Mouse (Mus musculus) thymus, postnatal 14 days (tissue): ENCODE measurements around the gene Prkag2.

Experiments used
- DNase-seq: peaks from one replicate; pipeline ENCODE4 v3.0.0; 2021

The Prkag2 gene

GRCm38 (mm10) chr5:25100516-25101125 lies at the start of gene Prkag2:
Gene Prkag2, minus strand, starts transcription at chr5:25100642.
- peak; percentile 73 for DNase-seq

- no peak for DNase-seq
Observed at GRCm38 (mm10) chr5:25149331-25149965, 49.0 kb upstream of the Prkag2 start.

GRCm38 (mm10) chr5:25146705-25147104 lies 46.3 kb upstream of the Prkag2 start:
- DNase-seq, result no peak

GRCm38 (mm10) chr5:25127865-25128264 lies 27.4 kb upstream of the Prkag2 start:
- no peak for DNase-seq

- DNase-seq, result peak; percentile 0
Observed at GRCm38 (mm10) chr5:25125884-25126560, 25.6 kb upstream of the Prkag2 start.

GRCm38 (mm10) chr5:25122534-25122933 lies 22.1 kb upstream of the Prkag2 start:
- peak; percentile 1 for DNase-seq

DNA sequence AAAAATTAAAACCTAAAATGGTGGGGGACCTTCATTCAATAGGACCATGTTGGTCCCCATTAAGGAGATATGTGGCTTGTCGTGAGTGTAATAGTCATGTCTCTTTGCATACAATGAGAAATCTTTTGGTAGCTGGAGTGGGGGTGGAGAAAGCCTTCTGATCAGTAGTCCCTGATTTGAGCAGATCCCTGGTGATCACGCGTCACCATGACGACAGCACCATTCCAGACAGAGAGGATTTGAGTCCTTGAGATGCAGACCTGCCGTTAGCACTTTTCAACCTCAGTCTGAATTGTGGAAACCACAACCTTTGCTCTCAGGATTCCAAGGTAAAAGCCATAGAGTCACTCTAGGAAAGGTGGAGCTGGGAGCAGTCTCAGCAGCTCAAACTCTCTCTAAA lies 18.7 kb upstream of the Prkag2 start:
- DNase-seq, result no peak

DNA sequence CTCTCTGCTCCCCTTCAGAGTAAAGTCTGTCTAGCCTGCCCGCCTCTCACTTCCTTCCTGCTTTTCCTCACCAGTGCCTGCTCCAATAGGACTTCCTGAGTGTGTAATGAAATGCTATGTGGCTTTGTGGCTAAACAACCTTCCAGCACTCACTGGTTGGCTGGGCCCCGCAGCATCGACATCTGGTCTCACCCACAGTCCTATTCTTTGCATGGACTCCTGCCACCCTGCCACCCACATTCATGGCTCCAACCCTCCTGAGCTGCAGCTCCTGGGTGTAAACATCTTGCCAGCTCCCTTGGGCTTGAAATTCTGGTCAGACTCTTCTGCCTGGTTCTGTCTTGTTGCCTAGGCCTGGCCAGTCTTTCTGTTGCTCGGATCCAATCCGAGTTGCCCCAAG lies 15.6 kb upstream of the Prkag2 start:
- peak; percentile 2 for DNase-seq

- DNase-seq, result peak; percentile 1
Observed at GRCm38 (mm10) chr5:25115216-25115615, 14.8 kb upstream of the Prkag2 start.

DNA sequence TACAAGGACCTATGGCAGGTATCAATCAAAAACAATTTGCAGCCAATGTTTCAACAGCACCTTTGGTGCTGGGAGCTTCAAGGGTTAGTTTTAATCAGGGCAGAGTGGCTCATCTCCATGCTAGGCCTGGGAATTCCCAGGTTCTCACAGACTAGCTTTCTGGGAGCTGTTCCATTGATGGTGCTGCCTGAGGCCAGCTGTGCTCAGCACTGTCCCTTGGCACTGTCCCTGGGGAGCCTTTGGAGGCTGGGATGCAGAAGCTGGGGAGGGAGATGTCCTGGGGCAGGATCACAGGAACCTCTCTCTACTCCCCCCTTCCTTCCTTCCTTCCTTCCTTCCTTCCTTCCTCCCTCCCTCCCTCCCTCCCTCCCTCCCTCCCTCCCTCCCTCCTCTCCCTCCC lies 13.7 kb upstream of the Prkag2 start:
- no peak for DNase-seq

DNA sequence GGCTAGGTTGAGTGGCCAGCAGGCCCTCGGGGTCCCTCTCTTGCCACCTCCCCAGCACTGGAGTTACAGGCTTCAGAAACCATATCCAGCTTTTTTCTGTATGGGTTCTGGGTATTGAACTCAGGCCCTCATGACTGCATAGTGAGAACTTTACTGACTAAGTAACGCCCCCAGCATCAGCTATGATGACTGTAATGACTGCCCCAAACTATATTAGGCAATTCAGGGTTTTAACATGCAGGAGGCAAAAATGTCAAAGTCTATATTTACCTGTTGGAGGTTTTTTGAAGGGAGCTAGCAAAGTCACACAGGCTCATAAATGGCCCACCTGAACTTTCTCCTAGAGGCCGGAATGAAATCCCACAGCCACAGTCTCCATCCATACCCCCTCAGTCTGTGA lies 9.9 kb upstream of the Prkag2 start:
- no peak for DNase-seq

DNA sequence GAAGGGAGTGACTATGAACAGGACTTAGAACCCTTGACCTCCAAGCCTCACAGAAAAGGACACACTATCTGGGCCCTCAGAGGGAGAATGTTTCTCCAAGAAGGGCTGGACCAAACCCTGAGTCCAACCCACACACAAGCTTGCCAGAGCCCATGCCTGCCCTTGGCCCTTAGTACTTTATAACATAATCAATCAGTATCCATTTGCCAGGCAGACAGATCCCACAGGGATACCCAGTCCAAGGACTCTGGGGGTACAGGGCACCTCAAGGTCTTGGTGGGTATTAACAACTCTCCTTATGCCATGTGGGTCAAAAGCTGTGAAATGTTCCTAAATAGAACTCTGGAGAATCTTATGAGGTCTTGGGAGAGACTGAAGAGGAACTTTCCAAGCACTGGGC lies 5.3 kb upstream of the Prkag2 start:
- DNase-seq, result no peak

DNA sequence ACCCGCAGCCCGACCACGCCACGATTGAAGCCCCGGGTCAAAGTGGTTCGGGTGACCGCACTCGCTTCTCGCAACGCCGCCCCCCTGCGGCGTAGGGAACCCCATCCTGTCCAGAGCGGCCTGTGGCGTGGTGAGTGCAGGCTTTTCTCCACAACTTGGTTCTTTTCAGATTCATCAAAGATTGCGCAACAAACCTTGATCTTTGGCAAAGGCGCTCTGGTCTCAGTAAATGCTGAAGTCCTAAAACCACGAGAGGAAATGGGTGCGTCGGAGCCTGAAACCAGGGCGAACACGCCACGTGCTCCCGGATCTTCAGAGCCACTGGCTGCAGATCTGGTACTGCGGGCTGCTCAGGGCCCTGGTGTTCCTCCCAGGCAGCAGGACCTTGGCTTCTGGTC lies 683 bp upstream of the Prkag2 start:
- peak; percentile 47 for DNase-seq

- no peak for DNase-seq
Observed at GRCm38 (mm10) chr5:25100157-25100515, 306 bp downstream of the Prkag2 start.

- DNase-seq, result peak; percentile 33
Observed at GRCm38 (mm10) chr5:25099367-25100156, 880 bp downstream of the Prkag2 start.

DNA sequence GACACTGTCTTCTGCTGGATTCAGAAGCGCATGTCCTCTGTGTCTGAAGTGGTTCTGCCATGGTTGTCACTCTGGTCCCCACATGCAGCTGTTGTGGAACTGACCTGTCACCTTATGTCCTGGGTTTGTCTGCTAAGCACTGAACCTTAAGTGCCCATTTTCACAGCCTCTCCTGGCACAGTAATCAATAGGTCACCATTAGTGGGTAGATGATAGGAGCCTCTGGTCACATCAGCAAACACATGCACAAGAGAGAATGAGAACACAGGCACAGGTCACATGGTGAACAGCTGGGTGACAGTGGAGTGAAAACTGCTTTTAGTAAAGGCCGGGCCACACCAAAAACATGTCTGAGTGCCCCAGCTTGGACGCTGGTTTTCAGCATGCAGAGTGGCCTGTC lies 2.6 kb downstream of the Prkag2 start:
- DNase-seq, result no peak

GRCm38 (mm10) chr5:25096431-25096830 lies 4.0 kb downstream of the Prkag2 start:
- DNase-seq, result no peak

- DNase-seq, result no peak
Observed at GRCm38 (mm10) chr5:25092630-25093245, 7.7 kb downstream of the Prkag2 start.

DNA sequence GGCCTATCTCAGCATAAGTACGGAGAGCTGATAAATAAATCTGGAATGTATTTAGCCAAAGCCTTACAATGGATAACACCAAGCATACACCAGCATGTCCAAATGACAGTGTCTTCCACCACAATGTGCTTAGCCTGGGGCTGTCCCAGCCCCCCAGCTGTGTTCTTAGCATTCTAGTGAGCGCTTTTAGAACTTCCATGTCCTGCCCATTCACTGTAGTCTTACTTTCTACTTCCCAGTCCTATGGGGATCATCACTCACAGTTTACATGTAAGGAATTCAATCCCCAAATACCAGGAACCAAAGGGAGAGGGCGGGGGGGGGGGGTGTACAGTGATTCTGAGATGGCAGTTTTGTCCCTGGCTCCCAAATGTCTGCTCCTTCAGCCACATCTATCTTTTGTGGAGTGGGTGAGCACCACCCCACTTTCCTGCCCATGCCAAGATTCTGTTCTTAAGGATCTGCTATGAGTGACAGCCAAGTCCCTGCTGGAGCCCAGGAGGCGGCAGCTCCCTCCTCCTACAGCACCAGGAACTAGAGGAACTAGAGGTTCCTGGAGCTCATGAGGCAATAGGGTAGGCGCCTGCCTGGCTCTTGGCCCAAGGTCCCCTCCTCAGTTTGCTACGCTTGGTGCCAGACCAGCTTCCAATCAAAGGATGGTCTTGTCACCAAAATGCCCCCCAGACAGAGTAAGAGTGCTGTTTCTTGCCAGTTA lies 11.0 kb downstream of the Prkag2 start:
- no peak for DNase-seq

DNA sequence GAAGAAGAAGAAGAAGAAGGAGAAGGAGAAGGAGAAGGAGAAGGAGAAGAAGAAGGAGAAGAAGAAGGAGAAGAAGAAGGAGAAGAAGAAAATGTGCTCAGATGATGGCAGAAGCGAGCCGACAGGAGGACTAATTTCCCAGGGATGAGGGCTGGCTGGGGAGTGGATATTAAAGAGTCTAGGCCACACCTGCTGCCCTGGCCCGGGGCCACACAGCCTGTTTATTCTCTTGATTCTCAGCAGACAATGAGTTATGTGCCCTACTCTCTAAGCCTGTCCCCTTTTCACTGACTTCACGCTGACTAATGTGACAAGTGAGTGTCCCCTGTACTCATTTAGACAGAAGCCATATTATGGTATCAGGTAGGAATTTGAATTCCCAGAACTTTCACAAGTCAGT lies 11.8 kb downstream of the Prkag2 start:
- DNase-seq, result no peak

DNA sequence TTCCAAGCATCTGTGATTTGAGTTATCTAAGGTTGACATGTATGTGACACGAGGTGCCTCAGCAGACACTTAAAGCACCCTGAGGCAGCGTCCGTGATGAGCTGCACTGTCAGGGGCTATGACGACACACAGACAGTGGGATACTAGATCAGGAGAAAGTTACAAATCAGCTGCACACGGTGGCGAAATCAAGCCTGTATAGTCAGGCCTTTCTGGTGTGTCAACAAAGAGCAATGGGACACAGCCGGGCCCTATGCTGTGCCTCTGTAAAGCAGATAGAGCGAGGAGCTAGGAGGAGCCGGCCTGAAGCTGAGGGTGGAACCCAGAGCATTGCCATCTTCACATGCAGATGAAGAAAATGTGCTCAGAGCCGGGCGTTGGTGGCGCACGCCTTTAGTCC lies 12.3 kb downstream of the Prkag2 start:
- no peak for DNase-seq

DNA sequence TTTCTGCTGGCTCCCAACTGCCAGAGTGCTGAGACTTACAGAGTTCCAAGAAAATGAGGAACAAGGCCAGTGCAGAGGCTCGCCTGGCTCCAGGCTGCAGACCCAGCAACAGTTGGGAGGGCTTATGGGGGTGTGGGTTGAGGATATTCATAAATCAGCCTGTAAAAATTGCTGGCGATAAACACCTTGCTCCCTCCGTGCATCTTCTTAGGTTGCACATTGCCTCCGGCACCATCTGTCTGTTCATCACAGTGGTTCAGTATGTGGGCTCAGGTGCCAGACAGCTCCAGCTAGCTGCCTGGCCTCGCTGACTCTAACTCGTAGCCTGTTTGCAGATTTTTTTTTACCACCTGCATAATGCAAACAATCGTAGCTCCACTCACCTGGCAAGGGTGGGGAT lies 13.4 kb downstream of the Prkag2 start:
- no peak for DNase-seq

DNA sequence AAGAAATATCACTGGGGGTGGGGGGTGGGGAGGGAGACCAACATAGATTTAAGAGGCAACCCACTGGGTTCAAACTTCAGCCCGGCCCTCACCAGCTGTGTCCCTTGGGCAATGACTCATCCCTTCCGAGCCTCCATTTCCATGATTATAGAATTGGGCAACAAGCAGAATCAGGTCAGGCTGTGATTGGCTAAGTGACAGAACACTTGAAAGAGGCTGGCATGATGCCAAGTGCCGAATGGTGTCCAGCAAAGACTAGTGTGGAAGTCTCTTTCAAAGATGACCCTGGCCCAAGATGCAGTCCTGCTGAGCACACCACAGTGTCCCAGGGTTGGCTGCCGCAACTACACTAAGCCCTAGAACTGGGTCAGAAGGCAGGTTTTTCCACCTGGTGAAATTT lies 14.2 kb downstream of the Prkag2 start:
- no peak for DNase-seq
